Mouse (Mus musculus) liver, embryonic 14.5 days (tissue): ENCODE measurements around the gene Urah. TPM values are rescaled to one million over a fixed set of nuclear protein-coding genes. Genes with fewer than 3 reads are reported as not detected.

Experiments used
- ATAC-seq: fragments of 200-750 bp; cut with Nextera tagmentation; 2 replicates; pipeline ENCODE4 v1.8.0; 2017; ENCODE audit warnings: moderate number of reproducible peaks, mild to moderate bottlenecking, moderate library complexity; ENCODE audit not compliant: insufficient read depth
- DNase-seq, 3 experiments: peaks; one replicate each; pipeline ENCODE4 v3.0.0-alpha.2; 2012 to 2013; ENCODE audit warnings: low read depth in 3 of 3, low spot score in 3 of 3
- H3K27ac ChIP-seq: fragments of 300-500 bp; sonication (generic); 2 replicates; pipeline ENCODE4 v1.5.1; 2014; ENCODE audit warnings: moderate library complexity, mild to moderate bottlenecking, control low read depth, inconsistent platforms
- H3K27me3 ChIP-seq: fragments of 300-500 bp; sonication (generic); 2 replicates; pipeline ENCODE4 v1.6.1; 2014; ENCODE audit warnings: mild to moderate bottlenecking, low read length, moderate library complexity; ENCODE audit not compliant: control insufficient read depth, insufficient read depth
- H3K36me3 ChIP-seq: fragments of 300-500 bp; sonication (generic); replicated peaks from 2 replicates; pipeline ENCODE4 v1.6.1; 2014; ENCODE audit warnings: low read depth; ENCODE audit not compliant: control insufficient read depth, insufficient read depth
- H3K4me1 ChIP-seq, 2 experiments: fragments of 200-500 bp in 1 of 2; fragments of 300-500 bp in 1 of 2; sonication (generic) in 1 of 2; replicated peaks; 2 replicates each; pipeline ENCODE4 v1.6.1; 2012 to 2014; ENCODE audit warnings: antibody characterized with exemption in 1 of 2, inconsistent platforms in 1 of 2, low read length in 1 of 2; ENCODE audit not compliant: control insufficient read depth in 2 of 2, insufficient read depth in 2 of 2
- H3K4me2 ChIP-seq: fragments of 300-500 bp; sonication (generic); 2 replicates; pipeline ENCODE4 v1.6.1; 2014; ENCODE audit warnings: low read depth, mild to moderate bottlenecking, control low read depth, moderate library complexity
- H3K4me3 ChIP-seq, 2 experiments: fragments of 200-500 bp in 1 of 2; fragments of 300-500 bp in 1 of 2; sonication (generic) in 1 of 2; 2 replicates each; pipeline ENCODE4 v1.5.1; 2012 to 2014; ENCODE audit warnings: low read depth in 2 of 2, low read length in 2 of 2, mild to moderate bottlenecking in 2 of 2, control low read depth in 1 of 2, inconsistent platforms in 1 of 2, moderate library complexity in 1 of 2; ENCODE audit not compliant: insufficient read depth in 1 of 2
- H3K9ac ChIP-seq: fragments of 300-500 bp; sonication (generic); replicated peaks from 2 replicates; pipeline ENCODE4 v1.6.1; 2014; ENCODE audit warnings: mild to moderate bottlenecking, control low read depth, moderate library complexity
- H3K9me3 ChIP-seq: fragments of 300-500 bp; sonication (generic); 2 replicates; pipeline ENCODE4 v1.6.1; 2016; ENCODE audit warnings: low read length, mixed read lengths; ENCODE audit not compliant: control insufficient read depth
- CTCF ChIP-seq: IDR thresholded peaks from 2 replicates; pipeline ENCODE4 v1.5.1; 2016; ENCODE audit warnings: antibody characterized with exemption, low read depth, control low read depth
- EP300 ChIP-seq: IDR thresholded peaks from 2 replicates; pipeline ENCODE4 v1.6.1; 2016; ENCODE audit warnings: antibody characterized with exemption, low read depth
- WGBS: fragments of 180-500 bp; shearing (Covaris S2); extraction: QIAGEN DNeasy Blood & Tissue Kit; methylation state at CpG from one replicate; pipeline ENCODE4 v1.1.7; 2014; ENCODE audit not compliant: insufficient replicate concordance; 5-methylcytosine and 5-hydroxymethylcytosine counted together
- polyA plus RNA-seq, 2 experiments: library from polyadenylated mRNA; depleted of rRNA in 1 of 2; stranded (reverse) in 1 of 2; unstranded in 1 of 2; fragments of >200 nt; fragmentation: Nextera tagmentation in 1 of 2; extraction: Ambion mirVana in 1 of 2; gene quantifications; 2 replicates each; pipeline versions ENCODE4 v1.2.1 to v1.2.3; 2012 to 2014

Gene Urah
- polyA plus RNA-seq (2012; rRNA removed) (8.3 and 9.1 TPM in 2 replicates), polyA plus RNA-seq (2014; fragmentation: Nextera tagmentation; extraction: Ambion mirVana) (19.3 and 22.8 TPM in 2 replicates)

DNA sequence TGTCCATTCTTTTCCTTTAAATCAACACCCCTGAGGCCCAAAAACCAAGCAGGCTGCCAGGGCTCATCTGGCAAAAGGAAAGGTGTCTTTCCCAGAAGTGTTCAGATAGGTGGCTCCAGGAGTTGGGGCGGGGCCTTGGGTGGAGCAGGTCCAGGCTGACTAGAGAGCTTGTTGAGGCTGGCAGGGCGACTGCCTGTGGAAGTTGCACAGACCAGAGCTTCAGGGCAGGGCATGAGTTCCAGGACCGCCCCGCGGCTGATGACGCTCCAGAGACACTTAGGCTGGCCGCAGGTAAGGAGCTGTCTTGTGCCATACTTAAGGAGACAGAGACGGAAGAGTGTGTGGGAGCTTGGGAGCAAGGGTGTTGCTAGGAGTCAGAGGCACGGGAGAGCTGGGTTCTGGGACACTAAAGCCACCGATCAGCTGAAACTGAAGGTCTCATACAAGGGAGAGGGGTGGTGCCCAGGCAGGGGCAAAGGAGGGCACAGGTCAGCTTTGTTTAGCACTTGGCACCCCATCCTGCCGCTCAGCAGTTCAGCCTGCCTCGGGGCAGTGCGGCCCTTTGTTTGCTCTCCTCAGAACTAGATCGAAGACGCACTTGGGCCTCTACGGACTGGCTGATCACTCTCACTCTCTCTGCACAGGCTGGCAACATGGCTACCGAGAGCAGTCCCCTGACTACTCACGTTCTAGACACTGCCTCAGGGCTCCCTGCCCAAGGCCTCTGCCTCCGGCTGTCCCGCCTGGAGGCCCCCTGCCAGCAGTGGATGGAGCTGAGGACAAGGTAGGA, at the start of gene Urah:
Urah (plus strand) TSS at position 51 of the 790 bp plus-strand sequence.
- Histone ChIP-seq H3K27ac (no peak within 1 kb of the TSS), H3K27me3 (no peaks in the 10 kb centered on the region; the same call in 1 of the 2 replicates), H3K4me1 (peaks cover 0 to 3% of the 10 kb centered on the region in 2 experiments; a peak in 1 of 4 replicates), H3K4me3 (peak within 1 kb of the TSS in 1 of 2 experiments; percentile 5; a peak in 1 of 4 replicates), H3K9me3 (no peaks in the 10 kb centered on the region), H3K9ac (no peak within 1 kb of the TSS), H3K4me2 (peak within 1 kb of the TSS; percentile 32), H3K36me3 (no peaks in the 10 kb centered on the region)
- ATAC-seq (peak; percentile 31; the same call in 1 of the 2 replicates), DNase-seq (no peak)
- 45% methylated on average over 20 of the region's 20 CpGs for WGBS
- TF ChIP-seq EP300 (no peak), CTCF (no peak)

DNA sequence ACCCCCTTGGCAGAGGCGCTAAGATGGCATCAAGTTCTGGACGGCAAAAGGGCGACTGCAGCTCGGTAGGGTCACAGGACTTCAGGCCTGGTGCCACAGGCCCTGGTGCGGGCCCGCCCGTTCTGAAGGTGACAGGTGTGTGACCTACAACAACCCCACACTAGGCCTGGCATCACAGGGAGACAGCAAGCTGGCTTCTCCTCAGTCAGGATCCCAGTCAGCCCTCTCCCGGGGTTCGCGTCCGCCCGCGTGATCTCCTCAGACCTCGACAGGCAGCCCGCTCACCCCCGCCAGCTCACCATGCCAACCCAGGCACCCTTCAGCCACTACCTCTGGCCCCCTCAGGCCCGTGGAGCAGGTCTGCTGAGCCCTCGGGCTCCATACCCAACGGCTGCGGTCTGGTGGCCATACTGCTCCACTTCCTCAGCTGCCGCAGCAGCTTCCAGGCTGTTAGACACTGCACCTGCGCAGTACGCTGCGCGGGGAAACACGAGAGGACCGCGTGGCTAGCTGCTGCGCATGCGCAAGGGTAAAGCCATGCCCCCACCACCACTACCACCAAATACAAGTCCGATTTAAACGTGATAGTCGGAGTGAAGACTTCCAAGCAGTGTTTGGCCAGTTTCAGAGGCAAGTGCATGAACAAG, 47.3 kb upstream of the Urah start, which contains the start of gene Syce1:
Syce1 (minus strand) TSS at position 447 of the 647 bp plus-strand sequence.
- H3K4me1 ChIP-seq = no peaks in the 10 kb centered on the region
- TF ChIP-seq CTCF = no peak
- no peak for TF ChIP-seq EP300
- WGBS = 68% methylated on average over 33 of the region's 33 CpGs
- H3K27me3 ChIP-seq = no peaks in the 10 kb centered on the region
- no peaks in the 10 kb centered on the region for H3K9me3 ChIP-seq
- DNase-seq = no peak
- no peaks in the 10 kb centered on the region for H3K36me3 ChIP-seq
- H3K4me3 ChIP-seq = no peak within 1 kb of the TSS
- H3K4me2 ChIP-seq = no peak within 1 kb of the TSS
- no peak within 1 kb of the TSS for H3K27ac ChIP-seq
- no peak for ATAC-seq
- H3K9ac ChIP-seq = no peak within 1 kb of the TSS

DNA sequence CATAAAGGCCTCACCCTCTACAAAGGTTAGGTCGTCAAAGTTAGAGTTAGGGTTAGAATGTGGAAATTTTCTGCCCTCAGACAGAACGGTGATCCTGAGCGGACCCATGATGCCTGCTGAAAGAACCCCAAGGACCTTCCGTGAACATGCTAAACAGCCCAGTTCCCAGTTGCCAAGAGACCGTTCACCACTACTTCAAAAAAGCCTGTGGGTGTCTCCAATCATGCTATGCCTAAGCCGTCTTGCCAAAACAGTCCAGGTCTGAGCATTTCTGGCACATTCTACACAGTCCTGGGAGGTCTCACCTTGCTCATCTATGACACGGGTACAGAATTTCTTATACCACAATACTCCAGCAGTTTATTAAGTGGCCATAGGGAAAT, 46.8 kb upstream of the Urah start:
- no peaks in the 10 kb centered on the region for H3K4me1 ChIP-seq
- H3K4me3 ChIP-seq = no peak overlapping the region
- ATAC-seq = no peak
- H3K36me3 ChIP-seq = no peaks in the 10 kb centered on the region
- H3K27me3 ChIP-seq = no peaks in the 10 kb centered on the region
- TF ChIP-seq EP300 (no peak), CTCF (no peak)
- H3K4me2 ChIP-seq = no peak overlapping the region
- WGBS = 62% methylated on average over 7 of the region's 7 CpGs
- no peak for DNase-seq
- H3K27ac ChIP-seq = no peak overlapping the region
- no peak overlapping the region for H3K9ac ChIP-seq
- no peaks in the 10 kb centered on the region for H3K9me3 ChIP-seq

DNA sequence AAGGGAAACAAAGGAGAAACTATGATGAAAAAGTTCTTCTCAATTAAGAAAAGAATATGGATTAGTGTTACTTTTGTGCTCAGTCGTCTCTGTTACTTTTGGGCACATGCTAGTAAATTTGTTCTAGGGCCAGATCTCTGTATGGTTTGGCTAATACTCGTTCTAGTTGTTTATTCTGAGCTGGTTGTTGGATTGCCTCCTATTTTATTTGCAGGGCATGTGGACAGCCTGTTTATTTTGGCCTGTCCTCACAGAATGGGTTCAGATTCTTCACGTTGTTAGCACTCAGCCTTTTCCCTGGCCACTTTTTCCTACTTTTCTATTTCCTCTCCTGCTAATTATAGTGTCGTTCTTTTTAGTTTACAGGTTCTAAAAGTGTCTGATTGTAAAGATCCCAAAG, 41.3 kb upstream of the Urah start:
- 46% methylated on average over 4 of the region's 4 CpGs for WGBS

DNA sequence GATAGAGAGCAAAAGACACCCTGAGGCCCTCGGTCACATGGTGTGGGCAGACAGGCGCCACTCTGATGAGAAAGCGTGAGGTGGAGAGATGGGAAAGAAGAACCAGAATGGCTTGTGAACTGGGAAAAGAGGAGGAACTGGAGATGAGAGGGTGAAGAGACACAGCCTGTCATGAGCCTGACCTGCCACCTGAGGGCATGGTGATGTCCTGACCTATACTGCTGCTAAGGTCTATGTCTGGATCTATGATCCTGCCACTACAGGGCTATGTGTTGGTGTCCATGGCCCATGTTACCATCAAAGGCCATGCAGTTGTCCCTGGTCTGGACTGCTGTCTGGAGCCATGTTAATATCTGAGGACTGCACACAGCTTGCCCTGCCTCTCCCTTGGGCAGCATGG, 37.2 kb upstream of the Urah start:
- no peak overlapping the region for H3K4me2 ChIP-seq
- no peaks in the 10 kb centered on the region for H3K9me3 ChIP-seq
- H3K27ac ChIP-seq = no peak overlapping the region
- H3K4me3 ChIP-seq = no peak overlapping the region
- TF ChIP-seq CTCF = peak; percentile 31
- TF ChIP-seq EP300 = no peak
- no peak overlapping the region for H3K9ac ChIP-seq
- DNase-seq (no peak), ATAC-seq (no peak)
- no peaks in the 10 kb centered on the region for H3K36me3 ChIP-seq
- H3K27me3 ChIP-seq = no peaks in the 10 kb centered on the region
- whole genome bisulfite sequencing = 54% methylated on average over 3 of the region's 3 CpGs
- H3K4me1 ChIP-seq = no peaks in the 10 kb centered on the region

More for the DNA sequence above, 41.3 kb upstream of the Urah start:
- Histone ChIP-seq H3K9me3 (no peaks in the 10 kb centered on the region), H3K36me3 (no peaks in the 10 kb centered on the region), H3K9ac (no peak overlapping the region), H3K27ac (no peak overlapping the region), H3K4me3 (no peak overlapping the region), H3K27me3 (no peaks in the 10 kb centered on the region), H3K4me2 (no peak overlapping the region), H3K4me1 (no peaks in the 10 kb centered on the region)
- no peak for ATAC-seq
- TF ChIP-seq CTCF (no peak), EP300 (no peak)
- DNase-seq = no peak
